Mouse (Mus musculus) bone marrow, adult 2 months (tissue): ENCODE measurements around the gene Rgs11.

Source experiments
- CTCF ChIP-seq: fragments of 200-500 bp; IDR thresholded peaks from 2 replicates; pipeline ENCODE4 v1.5.1; 2011; ENCODE audit warnings: low read length, control low read depth; ENCODE audit not compliant: control insufficient read depth, insufficient read depth
- POLR2A ChIP-seq: fragments of 200-500 bp; IDR thresholded peaks from 2 replicates; pipeline ENCODE4 v1.6.1; 2011; ENCODE audit warnings: low read depth, mild to moderate bottlenecking, control low read depth, low read length, borderline replicate concordance; ENCODE audit not compliant: control insufficient read depth

DNA sequence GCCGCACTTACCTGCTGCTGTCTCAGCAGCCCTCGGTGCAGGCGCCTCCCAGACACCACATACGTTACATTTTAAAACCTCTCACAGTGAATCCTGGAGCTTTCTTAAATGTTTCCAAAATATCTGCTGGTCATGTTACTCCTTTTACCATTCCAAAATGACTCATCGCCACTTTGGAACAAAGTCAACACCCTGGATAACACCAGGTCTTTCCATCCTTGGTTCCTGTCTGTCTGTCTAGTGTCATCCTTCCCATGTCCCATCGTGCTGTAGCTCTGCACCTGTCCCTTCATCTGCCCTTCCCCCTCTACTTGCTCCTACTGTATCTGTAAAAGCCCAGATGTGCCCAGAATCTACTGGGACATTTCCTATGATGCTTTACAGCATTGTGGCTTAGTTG, 38.2 kb downstream of the Rgs11 start:
- no peak for TF ChIP-seq CTCF
- no peak for TF ChIP-seq POLR2A
